Mouse (Mus musculus): ENCODE data around the gene Phf21a. TPM values are rescaled to one million over a fixed set of nuclear protein-coding genes. Genes with fewer than 3 reads are reported as not detected.

The Phf21a gene
- polyA plus RNA-seq, 1 experiment from 2014 or later, result 46.5 TPM

- Histone ChIP-seq H3K4me1 (peaks cover 2% of the 10 kb centered on the region; the same call in 1 of the 2 replicates), H3K36me3 (peaks cover 12% of the 10 kb centered on the region), H3K27ac (no peak overlapping the region), H3K9me3 (no peaks in the 10 kb centered on the region), H3K27me3 (no peaks in the 10 kb centered on the region), H3K9ac (no peak overlapping the region), H3K4me2 (no peak overlapping the region), H3K4me3 (no peak overlapping the region)
- ATAC-seq (ENCODE audit: insufficient number of reproducible peaks, insufficient read depth, low FRiP score, low TSS enrichment, low read depth), result no peak
- 87% methylated on average over 4 of the region's 4 CpGs for WGBS
Observed at GRCm38 (mm10) chr2:92273802-92274183, 180.9 kb downstream of the Phf21a start.

GRCm38 (mm10) chr2:92277787-92278186 is 184.9 kb downstream of the Phf21a start:
- Histone ChIP-seq H3K27ac (no peak overlapping the region), H3K9ac (no peak overlapping the region), H3K4me1 (peaks cover 4% of the 10 kb centered on the region; the same call in 1 of the 2 replicates), H3K4me3 (no peak overlapping the region), H3K4me2 (no peak overlapping the region), H3K36me3 (no peaks in the 10 kb centered on the region; the same call in 1 of the 2 replicates), H3K27me3 (no peaks in the 10 kb centered on the region), H3K9me3 (no peaks in the 10 kb centered on the region)
- 88% methylated on average over 3 of the region's 3 CpGs for WGBS
- no peak for ATAC-seq (ENCODE audit: insufficient number of reproducible peaks, insufficient read depth, low FRiP score, low TSS enrichment, low read depth)

GRCm38 (mm10) chr2:92278663-92279062 is 185.7 kb downstream of the Phf21a start:
- no peak overlapping the region for H3K4me3 ChIP-seq
- H3K4me2 ChIP-seq, result no peak overlapping the region
- ATAC-seq (ENCODE audit: insufficient number of reproducible peaks, insufficient read depth, low FRiP score, low TSS enrichment, low read depth), result no peak
- WGBS, result 89% methylated on average over 7 of the region's 7 CpGs
- no peak overlapping the region for H3K9ac ChIP-seq
- H3K4me1 ChIP-seq, result peaks cover 4% of the 10 kb centered on the region; the same call in 1 of the 2 replicates
- no peak overlapping the region for H3K27ac ChIP-seq
- no peaks in the 10 kb centered on the region for H3K9me3 ChIP-seq
- H3K36me3 ChIP-seq, result no peaks in the 10 kb centered on the region; the same call in 1 of the 2 replicates
- no peaks in the 10 kb centered on the region for H3K27me3 ChIP-seq

GRCm38 (mm10) chr2:92279398-92279797 is 186.5 kb downstream of the Phf21a start:
- no peaks in the 10 kb centered on the region for H3K9me3 ChIP-seq
- no peak overlapping the region for H3K4me2 ChIP-seq
- no peak overlapping the region for H3K4me3 ChIP-seq
- ATAC-seq (ENCODE audit: insufficient number of reproducible peaks, insufficient read depth, low FRiP score, low TSS enrichment, low read depth), result no peak
- no peak overlapping the region for H3K9ac ChIP-seq
- no peaks in the 10 kb centered on the region for H3K27me3 ChIP-seq
- 68% methylated on average over 6 of the region's 6 CpGs for WGBS
- H3K4me1 ChIP-seq, result peaks cover 4% of the 10 kb centered on the region; the same call in 1 of the 2 replicates
- H3K27ac ChIP-seq, result no peak overlapping the region
- peaks cover under 1% of the 10 kb centered on the region; the same call in 1 of the 2 replicates for H3K36me3 ChIP-seq

GRCm38 (mm10) chr2:92285597-92285996 is 192.7 kb downstream of the Phf21a start:
- H3K9me3 ChIP-seq, result no peaks in the 10 kb centered on the region
- H3K27me3 ChIP-seq, result no peaks in the 10 kb centered on the region
- no peak overlapping the region for H3K4me2 ChIP-seq
- ATAC-seq (ENCODE audit: insufficient number of reproducible peaks, insufficient read depth, low FRiP score, low TSS enrichment, low read depth), result no peak
- H3K4me1 ChIP-seq, result no peaks in the 10 kb centered on the region
- no peak overlapping the region for H3K27ac ChIP-seq
- no peak overlapping the region for H3K9ac ChIP-seq
- 65% methylated on average over 5 of the region's 5 CpGs for WGBS
- no peak overlapping the region for H3K4me3 ChIP-seq
- 0 out of 2 replicates have a peak, but pooled peaks cover 6% of the 10 kb centered on the region for H3K36me3 ChIP-seq

GRCm38 (mm10) chr2:92289335-92289734 is 196.4 kb downstream of the Phf21a start:
- no peak overlapping the region for H3K9ac ChIP-seq
- 74% methylated on average over 3 of the region's 3 CpGs for WGBS
- no peak overlapping the region for H3K4me2 ChIP-seq
- no peaks in the 10 kb centered on the region for H3K9me3 ChIP-seq
- ATAC-seq (ENCODE audit: insufficient number of reproducible peaks, insufficient read depth, low FRiP score, low TSS enrichment, low read depth), result no peak
- H3K4me3 ChIP-seq, result no peak overlapping the region
- 0 out of 2 replicates have a peak, but pooled peaks cover 6% of the 10 kb centered on the region for H3K36me3 ChIP-seq
- no peaks in the 10 kb centered on the region for H3K27me3 ChIP-seq
- no peak overlapping the region for H3K27ac ChIP-seq
- 0 out of 2 replicates have a peak, but pooled peaks cover 6% of the 10 kb centered on the region for H3K4me1 ChIP-seq

- H3K4me2 ChIP-seq, result no peak overlapping the region
- no peaks in the 10 kb centered on the region for H3K9me3 ChIP-seq
- H3K4me1 ChIP-seq, result 0 out of 2 replicates have a peak, but pooled peaks cover 6% of the 10 kb centered on the region
- ATAC-seq (ENCODE audit: insufficient number of reproducible peaks, insufficient read depth, low FRiP score, low TSS enrichment, low read depth), result no peak
- H3K9ac ChIP-seq, result no peak overlapping the region
- H3K4me3 ChIP-seq, result no peak overlapping the region
- no peak overlapping the region for H3K27ac ChIP-seq
- no peaks in the 10 kb centered on the region for H3K27me3 ChIP-seq
- WGBS, result 93% methylated on average over 3 of the region's 3 CpGs
- H3K36me3 ChIP-seq, result no peaks in the 10 kb centered on the region
Observed at GRCm38 (mm10) chr2:92291526-92291925, 198.6 kb downstream of the Phf21a start.

- ATAC-seq (ENCODE audit: insufficient number of reproducible peaks, insufficient read depth, low FRiP score, low TSS enrichment, low read depth), result no peak
- WGBS, result 8% methylated on average over 6 of the region's 6 CpGs
Observed at GRCm38 (mm10) chr2:92296402-92296801, 203.5 kb downstream of the Phf21a start.

GRCm38 (mm10) chr2:92299896-92300295 is 207.0 kb downstream of the Phf21a start:
- H3K4me1 ChIP-seq, result peaks cover 4% of the 10 kb centered on the region
- H3K9ac ChIP-seq, result no peak overlapping the region
- no peaks in the 10 kb centered on the region for H3K9me3 ChIP-seq
- WGBS, result 56% methylated on average over 10 of the region's 10 CpGs
- no peak overlapping the region for H3K27ac ChIP-seq
- no peak for ATAC-seq (ENCODE audit: insufficient number of reproducible peaks, insufficient read depth, low FRiP score, low TSS enrichment, low read depth)
- no peaks in the 10 kb centered on the region for H3K36me3 ChIP-seq
- H3K27me3 ChIP-seq, result no peaks in the 10 kb centered on the region
- no peak overlapping the region; the same call in 1 of the 2 replicates for H3K4me2 ChIP-seq
- no peak overlapping the region for H3K4me3 ChIP-seq

More at GRCm38 (mm10) chr2:92296402-92296801, 203.5 kb downstream of the Phf21a start:
- Histone ChIP-seq H3K9ac (no peak overlapping the region), H3K4me3 (no peak overlapping the region), H3K9me3 (no peaks in the 10 kb centered on the region), H3K27ac (no peak overlapping the region), H3K27me3 (no peaks in the 10 kb centered on the region), H3K4me2 (no peak overlapping the region), H3K4me1 (peaks cover 10% of the 10 kb centered on the region), H3K36me3 (no peaks in the 10 kb centered on the region)

- no peaks in the 10 kb centered on the region for H3K36me3 ChIP-seq
- H3K9ac ChIP-seq, result no peak overlapping the region
- no peak overlapping the region for H3K4me2 ChIP-seq
- no peaks in the 10 kb centered on the region for H3K27me3 ChIP-seq
- H3K27ac ChIP-seq, result no peak overlapping the region
- ATAC-seq (ENCODE audit: insufficient number of reproducible peaks, insufficient read depth, low FRiP score, low TSS enrichment, low read depth), result no peak
- H3K4me1 ChIP-seq, result peaks cover 4% of the 10 kb centered on the region
- no peaks in the 10 kb centered on the region for H3K9me3 ChIP-seq
- H3K4me3 ChIP-seq, result no peak overlapping the region
- WGBS, result 63% methylated on average over 5 of the region's 5 CpGs
Observed at GRCm38 (mm10) chr2:92301849-92302607, 209.1 kb downstream of the Phf21a start.

- Histone ChIP-seq H3K4me2 (no peak overlapping the region), H3K4me1 (peaks cover 8% of the 10 kb centered on the region), H3K27ac (no peak overlapping the region), H3K4me3 (no peak overlapping the region), H3K36me3 (peaks cover 25% of the 10 kb centered on the region), H3K9me3 (no peaks in the 10 kb centered on the region), H3K9ac (no peak overlapping the region), H3K27me3 (no peaks in the 10 kb centered on the region)
- ATAC-seq (ENCODE audit: insufficient number of reproducible peaks, insufficient read depth, low FRiP score, low TSS enrichment, low read depth), result no peak
- 79% methylated on average over 4 of the region's 4 CpGs for WGBS
Observed at GRCm38 (mm10) chr2:92312542-92312941, 219.6 kb downstream of the Phf21a start.

GRCm38 (mm10) chr2:92314031-92314430 is 221.1 kb downstream of the Phf21a start:
- H3K27me3 ChIP-seq, result no peaks in the 10 kb centered on the region
- H3K4me3 ChIP-seq, result no peak overlapping the region
- WGBS, result 60% methylated on average over 1 of the region's 1 CpGs
- ATAC-seq (ENCODE audit: insufficient number of reproducible peaks, insufficient read depth, low FRiP score, low TSS enrichment, low read depth), result no peak
- no peaks in the 10 kb centered on the region for H3K9me3 ChIP-seq
- peaks cover 8% of the 10 kb centered on the region for H3K4me1 ChIP-seq
- no peak overlapping the region for H3K4me2 ChIP-seq
- H3K9ac ChIP-seq, result no peak overlapping the region
- peaks cover 22% of the 10 kb centered on the region for H3K36me3 ChIP-seq
- no peak overlapping the region for H3K27ac ChIP-seq
